Mouse (Mus musculus) monocyte, adult 59 days (primary cell): Measurements from ENCODE around the gene Inip. TPM values are rescaled to one million over a fixed set of nuclear protein-coding genes. Genes with fewer than 3 reads are reported as not detected.

Source experiments
- total RNA-seq, 2 experiments: library from RNA; stranded (reverse); gene quantifications; one replicate each; pipeline ENCODE4 v1.2.4; 2023

Gene Inip
- 10 to 100 TPM; 29.7 to 31.8 TPM for total RNA-seq

GRCm38 (mm10) chr4:59801489-59801888 lies at the start of gene Inip:
TSS of gene Inip (minus strand) at chr4:59801589.

GRCm38 (mm10) chr4:59805181-59805967 lies 4.0 kb upstream of the Inip start, which contains the start of gene Snx30:
TSS of gene Snx30 (plus strand) at chr4:59805840.

Other genes with a start within 250 kb of the Inip start
- gene Hsdl2, start 220.0 kb downstream of the Inip start, total RNA-seq, result 10 to 100 TPM; 13.2 to 15.9 TPM
- gene E130308A19Rik, start 175.4 kb downstream of the Inip start, total RNA-seq, result 1 to 10 TPM; 4.0 to 4.3 TPM
- gene Snx30, start 4.3 kb upstream of the Inip start, total RNA-seq, result 10 to 100 TPM; 38.0 to 48.5 TPM
- not detected for gene Slc46a2, start 113.5 kb upstream of the Inip start, total RNA-seq
- gene Mup4, start 159.1 kb upstream of the Inip start, total RNA-seq, result not detected
- not detected for gene Mup6, start 162.7 kb upstream of the Inip start, total RNA-seq